Mouse (Mus musculus): Measurements from ENCODE around the gene H2afy. TPM values are rescaled to one million over a fixed set of nuclear protein-coding genes. Genes with fewer than 3 reads are reported as not detected.

Gene H2afy
- polyA plus RNA-seq, 1 experiment: 85.2 TPM

GRCm38 (mm10) chr13:56071586-56072267 lies 64.4 kb downstream of the H2afy start:
- 74% methylated on average over 16 of the region's 16 CpGs for WGBS
- Histone ChIP-seq H3K4me1 (ENCODE audit: control insufficient read depth, insufficient read depth, low read length) (no peaks in the 10 kb centered on the region), H3K4me3 (replicated peaks; ENCODE audit: extremely low read depth, low read depth, low read length) (no peak overlapping the region)
- TF ChIP-seq CTCF (IDR thresholded peaks at IDR 0.05; ENCODE audit: insufficient read depth, low read length): no peak
- TF ChIP-seq POLR2A (IDR thresholded peaks at IDR 0.05; ENCODE audit: borderline replicate concordance, extremely low read depth, low read depth, low read length): no peak
- no peak for DNase-seq

- DNase-seq: no peak
- TF ChIP-seq POLR2A (IDR thresholded peaks at IDR 0.05; ENCODE audit: borderline replicate concordance, extremely low read depth, low read depth, low read length) (no peak), CTCF (IDR thresholded peaks at IDR 0.05; ENCODE audit: insufficient read depth, low read length) (no peak)
- 63% methylated on average over 6 of the region's 6 CpGs for WGBS
- no peaks in the 10 kb centered on the region for H3K4me1 ChIP-seq (ENCODE audit: control insufficient read depth, insufficient read depth, low read length)
- no peak overlapping the region for H3K4me3 ChIP-seq (replicated peaks; ENCODE audit: extremely low read depth, low read depth, low read length)
Observed at GRCm38 (mm10) chr13:56069643-56070042, 66.5 kb downstream of the H2afy start.

- DNase-seq: no peak
- TF ChIP-seq POLR2A (IDR thresholded peaks at IDR 0.05; ENCODE audit: borderline replicate concordance, extremely low read depth, low read depth, low read length) (no peak), CTCF (IDR thresholded peaks at IDR 0.05; ENCODE audit: insufficient read depth, low read length) (no peak)
- Histone ChIP-seq H3K4me3 (replicated peaks; ENCODE audit: extremely low read depth, low read depth, low read length) (no peak overlapping the region), H3K4me1 (ENCODE audit: control insufficient read depth, insufficient read depth, low read length) (no peaks in the 10 kb centered on the region)
- WGBS: 70% methylated on average over 4 of the region's 4 CpGs
Observed at GRCm38 (mm10) chr13:56068517-56068916, 67.6 kb downstream of the H2afy start.

GRCm38 (mm10) chr13:56066904-56067303 lies 69.3 kb downstream of the H2afy start:
- TF ChIP-seq POLR2A (IDR thresholded peaks at IDR 0.05; ENCODE audit: borderline replicate concordance, extremely low read depth, low read depth, low read length): no peak
- TF ChIP-seq CTCF (IDR thresholded peaks at IDR 0.05; ENCODE audit: insufficient read depth, low read length): no peak
- 80% methylated on average over 2 of the region's 2 CpGs for WGBS

GRCm38 (mm10) chr13:56066152-56066551 lies 70.0 kb downstream of the H2afy start:
- no peak for DNase-seq

More at GRCm38 (mm10) chr13:56066904-56067303, 69.3 kb downstream of the H2afy start:
- Histone ChIP-seq H3K4me3 (replicated peaks; ENCODE audit: extremely low read depth, low read depth, low read length) (no peak overlapping the region), H3K4me1 (ENCODE audit: control insufficient read depth, insufficient read depth, low read length) (no peaks in the 10 kb centered on the region)
- no peak for DNase-seq

GRCm38 (mm10) chr13:56057761-56058160 lies 78.4 kb downstream of the H2afy start:
- H3K4me1 ChIP-seq (ENCODE audit: control insufficient read depth, insufficient read depth, low read length): no peaks in the 10 kb centered on the region
- TF ChIP-seq POLR2A (IDR thresholded peaks at IDR 0.05; ENCODE audit: borderline replicate concordance, extremely low read depth, low read depth, low read length): no peak
- no peak for TF ChIP-seq CTCF (IDR thresholded peaks at IDR 0.05; ENCODE audit: insufficient read depth, low read length)
- 81% methylated on average over 8 of the region's 8 CpGs for WGBS
- no peak for DNase-seq
- H3K4me3 ChIP-seq (replicated peaks; ENCODE audit: extremely low read depth, low read depth, low read length): no peak overlapping the region

More at GRCm38 (mm10) chr13:56066152-56066551, 70.0 kb downstream of the H2afy start:
- Histone ChIP-seq H3K4me1 (ENCODE audit: control insufficient read depth, insufficient read depth, low read length) (no peaks in the 10 kb centered on the region), H3K4me3 (replicated peaks; ENCODE audit: extremely low read depth, low read depth, low read length) (no peak overlapping the region)
- TF ChIP-seq CTCF (IDR thresholded peaks at IDR 0.05; ENCODE audit: insufficient read depth, low read length) (no peak), POLR2A (IDR thresholded peaks at IDR 0.05; ENCODE audit: borderline replicate concordance, extremely low read depth, low read depth, low read length) (no peak)
- 73% methylated on average over 21 of the region's 21 CpGs for WGBS

GRCm38 (mm10) chr13:56055720-56056119 lies 80.4 kb downstream of the H2afy start:
- H3K4me1 ChIP-seq (ENCODE audit: control insufficient read depth, insufficient read depth, low read length): no peaks in the 10 kb centered on the region
- H3K4me3 ChIP-seq (replicated peaks; ENCODE audit: extremely low read depth, low read depth, low read length): no peak overlapping the region
- WGBS: 67% methylated on average over 5 of the region's 5 CpGs
- no peak for DNase-seq
- no peak for TF ChIP-seq CTCF (IDR thresholded peaks at IDR 0.05; ENCODE audit: insufficient read depth, low read length)
- TF ChIP-seq POLR2A (IDR thresholded peaks at IDR 0.05; ENCODE audit: borderline replicate concordance, extremely low read depth, low read depth, low read length): no peak

GRCm38 (mm10) chr13:56054089-56054488 lies 82.1 kb downstream of the H2afy start:
- H3K4me3 ChIP-seq (replicated peaks; ENCODE audit: extremely low read depth, low read depth, low read length): no peak overlapping the region
- 89% methylated on average over 6 of the region's 6 CpGs for WGBS
- TF ChIP-seq POLR2A (IDR thresholded peaks at IDR 0.05; ENCODE audit: borderline replicate concordance, extremely low read depth, low read depth, low read length) (no peak), CTCF (IDR thresholded peaks at IDR 0.05; ENCODE audit: insufficient read depth, low read length) (no peak)
- no peaks in the 10 kb centered on the region for H3K4me1 ChIP-seq (ENCODE audit: control insufficient read depth, insufficient read depth, low read length)
- no peak for DNase-seq

- DNase-seq: no peak
- TF ChIP-seq POLR2A (IDR thresholded peaks at IDR 0.05; ENCODE audit: borderline replicate concordance, extremely low read depth, low read depth, low read length): no peak
- TF ChIP-seq CTCF (IDR thresholded peaks at IDR 0.05; ENCODE audit: insufficient read depth, low read length): no peak
- 30% methylated on average over 10 of the region's 10 CpGs for whole genome bisulfite sequencing
- Histone ChIP-seq H3K4me1 (ENCODE audit: control insufficient read depth, insufficient read depth, low read length) (no peaks in the 10 kb centered on the region), H3K4me3 (replicated peaks; ENCODE audit: extremely low read depth, low read depth, low read length) (no peak overlapping the region)
Observed at GRCm38 (mm10) chr13:56052781-56053180, 83.4 kb downstream of the H2afy start.

GRCm38 (mm10) chr13:56050246-56050645 lies 85.9 kb downstream of the H2afy start:
- DNase-seq: no peak
- Histone ChIP-seq H3K4me3 (replicated peaks; ENCODE audit: extremely low read depth, low read depth, low read length) (no peak overlapping the region), H3K4me1 (ENCODE audit: control insufficient read depth, insufficient read depth, low read length) (no peaks in the 10 kb centered on the region)
- WGBS: 42% methylated on average over 6 of the region's 6 CpGs
- TF ChIP-seq CTCF (IDR thresholded peaks at IDR 0.05; ENCODE audit: insufficient read depth, low read length) (no peak), POLR2A (IDR thresholded peaks at IDR 0.05; ENCODE audit: borderline replicate concordance, extremely low read depth, low read depth, low read length) (no peak)

Data from lung, adult 2 months (tissue).